Mouse (Mus musculus) spleen, adult 2 months (tissue): ENCODE results near the gene Trub2.

ENCODE experiments used
- CTCF ChIP-seq: fragments of 200-500 bp; IDR thresholded peaks from 2 replicates; pipeline ENCODE4 v1.5.1; 2011; ENCODE audit warnings: mild to moderate bottlenecking, inconsistent platforms; ENCODE audit not compliant: insufficient read depth, insufficient read length, insufficient replicate concordance; ENCODE audit errors: extremely low read depth
- POLR2A ChIP-seq: fragments of 200-500 bp; IDR thresholded peaks from 2 replicates; pipeline ENCODE4 v1.6.1; 2011; ENCODE audit warnings: low read depth, low read length, inconsistent platforms

GRCm38 (mm10) chr2:29784290-29784689, 4.0 kb downstream of the Trub2 start:
- TF ChIP-seq CTCF (no peak), POLR2A (no peak)
